8 mouse cellular contexts compared by ENCODE assay signal in the genomic region with DNA sequence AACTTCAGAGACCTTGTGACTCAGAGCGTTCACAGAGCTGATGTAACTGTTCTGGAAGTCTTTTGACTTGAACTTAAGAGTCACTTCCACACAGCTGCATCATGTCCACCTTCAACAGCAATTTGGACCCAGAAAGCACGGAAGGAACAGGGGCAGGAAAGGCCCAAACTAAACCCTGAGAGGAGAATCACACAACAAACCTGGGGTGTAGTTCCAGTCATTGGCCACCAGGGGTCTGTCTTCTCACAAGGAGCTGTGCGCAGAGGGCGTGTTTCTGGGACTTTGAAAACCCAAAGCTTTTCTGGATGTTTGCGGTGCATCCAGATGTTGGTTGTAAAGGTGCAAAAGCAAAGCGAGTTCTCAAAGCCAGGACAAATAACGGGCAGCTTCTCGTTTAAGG.
A peak's percentile ranks its signal among the peaks of the same experiment; 100 is the strongest.
DNase-seq lines count a peak whose midpoint lies in the region; ATAC-seq and TF ChIP-seq lines count a peak whose summit lies in the region.

No protein-coding gene starts in this region.

- H3K36me3 ChIP-seq in limb, embryonic 15.5 days, result no peaks in the 10 kb centered on the region

- no peaks in the 10 kb centered on the region; the same call in 1 of the 2 replicates for H3K27me3 ChIP-seq in cerebellum, adult 2 months (ENCODE audit: control insufficient read depth, insufficient read depth, low read length)
- peaks cover 6% of the 10 kb centered on the region; the same call in 1 of the 2 replicates for H3K27me3 ChIP-seq in limb, embryonic 15.5 days

- H3K9ac ChIP-seq in limb, embryonic 15.5 days, result no peak overlapping the region

- no peak overlapping the region for H3K27ac ChIP-seq in cerebellum, adult 2 months (ENCODE audit: insufficient read depth, low read length)
- H3K27ac ChIP-seq in limb, embryonic 15.5 days, result no peak overlapping the region

- DNase-seq in 3T3-L1 (ENCODE audit: low read depth, low spot score), result peak; percentile 78
- peak; percentile 33 for DNase-seq in MEL-GATA-1-ER (ENCODE audit: extremely low read depth, low read depth)
- peak; percentile 35 to 46 for DNase-seq in cerebellum, adult 2 months
- peak; percentile 42 to 59 for DNase-seq in frontal cortex, postnatal 36 days (ENCODE audit: low spot score in 2 of 2)
- DNase-seq in kidney, adult 9 months, result peak; percentile 56
- peak; percentile 16 for DNase-seq in retina, adult 2 months (ENCODE audit: low read depth, low spot score)
- DNase-seq in thymus, postnatal 14 days, result peak; percentile 65

- no peak overlapping the region for H3K4me3 ChIP-seq in cerebellum, adult 2 months (replicated peaks; ENCODE audit: insufficient read depth, low read depth, low read length)
- peak overlapping the region; percentile 15; the same call in 1 of the 2 replicates for H3K4me3 ChIP-seq in limb, embryonic 15.5 days

- TF ChIP-seq CTCF in cerebellum, adult 2 months (IDR thresholded peaks at IDR 0.05; ENCODE audit: borderline replicate concordance, insufficient read depth, low read depth, low read length), result peak; percentile 87

- no peaks in the 10 kb centered on the region for H3K4me1 ChIP-seq in cerebellum, adult 2 months (ENCODE audit: control insufficient read depth, insufficient read depth, low read length)
- H3K4me1 ChIP-seq in limb, embryonic 15.5 days, result peaks cover 8% of the 10 kb centered on the region

- no peak for TF ChIP-seq POLR2A in cerebellum, adult 2 months (IDR thresholded peaks at IDR 0.05; ENCODE audit: borderline replicate concordance, insufficient read depth, low read length)

- 0 out of 2 replicates have a peak, but pooled peaks have one; percentile 40 for ATAC-seq in limb, embryonic 15.5 days (ENCODE audit: insufficient number of reproducible peaks, low FRiP score, low TSS enrichment, low read depth)

- WGBS in cerebellum, adult 2 months, result 17% methylated on average over 8 of the region's 8 CpGs
- WGBS in limb, embryonic 15.5 days, result 10% methylated on average over 8 of the region's 8 CpGs

- H3K4me2 ChIP-seq in limb, embryonic 15.5 days, result peak overlapping the region; percentile 28

- no peaks in the 10 kb centered on the region for H3K9me3 ChIP-seq in limb, embryonic 15.5 days

Comparison
In these comparisons a context has a peak if more than half of its experiments do, and no peak if none do; other contexts are left out.
1. DNase-seq: peak in every context shown above with its lines; median percentile 78 in 3T3-L1; 65 in thymus, postnatal 14 days; 56 in kidney, adult 9 months; 50 in frontal cortex, postnatal 36 days; 40 in cerebellum, adult 2 months; 33 in MEL-GATA-1-ER; 16 in retina, adult 2 months.